Mouse (Mus musculus) embryonic facial prominence, embryonic 10.5 days (tissue): Measurements from ENCODE around the gene Wwp2. TPM values are rescaled to one million over a fixed set of nuclear protein-coding genes. Genes with fewer than 3 reads are reported as not detected.

Experiments
- DNase-seq: peaks from one replicate; pipeline ENCODE4 v3.0.0-alpha.2; 2017; ENCODE audit warnings: low spot score
- H3K27ac ChIP-seq: fragments of 300-500 bp; sonication (generic); replicated peaks from 2 replicates; pipeline ENCODE4 v1.5.1; 2016; ENCODE audit warnings: mild to moderate bottlenecking
- H3K27me3 ChIP-seq: fragments of 300-500 bp; sonication (generic); replicated peaks from 2 replicates; pipeline ENCODE4 v1.6.1; 2016; ENCODE audit warnings: low read depth, mild to moderate bottlenecking; ENCODE audit not compliant: poor library complexity, severe bottlenecking
- H3K36me3 ChIP-seq: fragments of 300-500 bp; sonication (generic); replicated peaks from 2 replicates; pipeline ENCODE4 v1.6.1; 2016; ENCODE audit warnings: mild to moderate bottlenecking, moderate library complexity
- H3K4me1 ChIP-seq: fragments of 300-500 bp; sonication (generic); 2 replicates; pipeline ENCODE4 v1.6.1; 2016
- H3K4me3 ChIP-seq: fragments of 300-500 bp; sonication (generic); 2 replicates; pipeline ENCODE4 v1.5.1; 2016; ENCODE audit warnings: mild to moderate bottlenecking, moderate library complexity
- H3K9me3 ChIP-seq: fragments of 300-500 bp; sonication (generic); 2 replicates; pipeline ENCODE4 v1.6.1; 2016; ENCODE audit warnings: mild to moderate bottlenecking
- WGBS: fragments of 180-500 bp; shearing (Covaris S2); methylation state at CpG from one replicate; pipeline ENCODE4 v1.1.7; 2016; 5-methylcytosine and 5-hydroxymethylcytosine counted together
- polyA plus RNA-seq: library from polyadenylated mRNA; unstranded; fragments of >200 nt; fragmentation: Nextera tagmentation; extraction: Ambion mirVana; gene quantifications from 2 replicates; pipeline ENCODE4 v1.2.1, GENCODE M21; 2016

Gene Wwp2
- polyA plus RNA-seq, 1 experiment from 2014 or later = 67.5 TPM

DNA sequence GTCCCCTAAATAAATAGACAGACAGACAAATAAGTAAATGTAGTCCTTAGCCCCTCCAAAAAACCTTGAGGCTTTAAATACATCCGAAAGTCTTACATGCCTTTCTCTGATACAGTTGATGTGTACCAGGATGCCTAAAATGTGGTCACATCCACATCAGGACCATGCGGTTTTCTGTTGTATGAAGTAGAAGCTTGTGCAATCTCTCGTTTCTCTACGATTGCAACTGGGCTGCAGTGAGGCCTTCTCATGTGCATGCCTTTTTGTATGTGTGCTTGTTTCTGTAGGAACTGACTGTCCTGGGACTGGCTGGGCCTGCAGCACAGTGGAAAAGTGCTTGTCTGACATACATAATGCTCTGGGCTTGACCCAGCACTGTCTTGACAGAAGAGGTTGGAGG is 88.4 kb downstream of the Wwp2 start:
- Histone ChIP-seq H3K36me3 (no peaks in the 10 kb centered on the region), H3K4me1 (peaks cover 11% of the 10 kb centered on the region), H3K27me3 (no peaks in the 10 kb centered on the region), H3K4me3 (no peak overlapping the region), H3K9me3 (no peaks in the 10 kb centered on the region), H3K27ac (no peak overlapping the region)
- DNase-seq = no peak
- WGBS = 94% methylated on average over 4 of the region's 4 CpGs

DNA sequence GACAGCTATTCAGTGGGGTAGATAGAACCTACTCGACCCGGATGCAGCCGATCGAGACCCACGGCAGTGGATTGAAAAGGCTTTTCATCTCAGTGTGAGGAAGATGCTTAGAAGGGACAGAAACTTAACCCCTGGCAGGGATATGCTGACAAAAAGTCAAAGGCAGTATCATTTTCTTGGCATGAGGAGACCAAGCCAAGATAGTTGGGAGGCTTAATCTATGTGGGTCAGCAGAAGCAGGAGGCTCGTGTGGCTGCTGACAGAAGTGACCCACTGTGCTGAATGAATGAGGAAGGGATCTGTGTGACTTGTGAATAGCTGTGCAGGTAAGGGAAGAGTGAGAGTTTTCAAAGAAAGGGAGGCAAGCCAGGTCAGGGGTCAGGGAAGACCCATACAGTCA is 92.6 kb downstream of the Wwp2 start:
- DNase-seq = no peak
- Histone ChIP-seq H3K4me3 (no peak overlapping the region), H3K4me1 (no peaks in the 10 kb centered on the region), H3K36me3 (peaks cover 17% of the 10 kb centered on the region), H3K27ac (no peak overlapping the region), H3K9me3 (no peaks in the 10 kb centered on the region), H3K27me3 (no peaks in the 10 kb centered on the region)
- 68% methylated on average over 6 of the region's 6 CpGs for WGBS

DNA sequence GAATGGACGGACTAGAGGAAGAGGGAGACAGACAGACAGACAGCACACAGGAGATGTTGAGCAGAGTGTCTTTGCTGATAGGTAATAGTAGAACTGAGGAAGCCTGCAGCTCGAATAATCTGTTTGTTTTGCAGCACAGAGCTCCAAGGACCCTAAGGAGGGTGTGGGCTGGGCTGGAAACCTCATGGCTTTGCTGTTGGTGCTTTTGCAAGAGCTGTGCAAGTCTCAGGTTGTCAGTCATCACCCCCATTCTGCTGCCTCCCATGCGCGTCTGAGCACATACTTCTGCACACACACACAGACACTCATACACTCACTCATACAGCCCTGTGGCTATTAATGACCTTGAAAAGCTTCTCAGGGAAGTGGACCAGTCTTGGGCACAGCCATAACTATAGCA is 101.3 kb downstream of the Wwp2 start:
- H3K27ac ChIP-seq = no peak overlapping the region
- no peaks in the 10 kb centered on the region for H3K9me3 ChIP-seq
- 85% methylated on average over 4 of the region's 4 CpGs for WGBS

DNA sequence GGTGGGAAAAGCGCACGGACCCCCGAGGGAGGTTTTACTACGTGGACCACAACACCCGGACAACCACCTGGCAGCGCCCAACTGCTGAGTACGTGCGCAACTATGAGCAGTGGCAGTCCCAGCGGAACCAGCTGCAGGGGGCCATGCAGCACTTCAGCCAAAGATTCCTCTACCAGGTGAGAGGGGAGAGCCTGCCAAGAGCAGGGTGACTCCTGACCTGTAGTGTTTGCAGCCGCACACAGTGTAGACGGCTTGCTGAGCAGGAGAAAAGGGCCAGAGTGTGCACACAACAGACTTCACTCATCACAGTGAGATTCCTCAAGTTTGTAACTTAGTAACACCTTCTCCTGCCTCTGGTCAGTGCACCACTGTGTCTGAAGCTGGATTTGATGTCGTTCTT is 104.5 kb downstream of the Wwp2 start:
- Histone ChIP-seq H3K36me3 (peaks cover 44% of the 10 kb centered on the region), H3K27me3 (no peaks in the 10 kb centered on the region), H3K4me1 (peaks cover 27% of the 10 kb centered on the region), H3K27ac (no peak overlapping the region), H3K4me3 (no peak overlapping the region), H3K9me3 (no peaks in the 10 kb centered on the region)
- 93% methylated on average over 12 of the region's 12 CpGs for WGBS
- DNase-seq = no peak

More for the DNA sequence above, 101.3 kb downstream of the Wwp2 start:
- H3K4me1 ChIP-seq = peaks cover 8% of the 10 kb centered on the region
- H3K36me3 ChIP-seq = peaks cover 66% of the 10 kb centered on the region
- H3K4me3 ChIP-seq = no peak overlapping the region
- no peak for DNase-seq
- no peaks in the 10 kb centered on the region for H3K27me3 ChIP-seq

DNA sequence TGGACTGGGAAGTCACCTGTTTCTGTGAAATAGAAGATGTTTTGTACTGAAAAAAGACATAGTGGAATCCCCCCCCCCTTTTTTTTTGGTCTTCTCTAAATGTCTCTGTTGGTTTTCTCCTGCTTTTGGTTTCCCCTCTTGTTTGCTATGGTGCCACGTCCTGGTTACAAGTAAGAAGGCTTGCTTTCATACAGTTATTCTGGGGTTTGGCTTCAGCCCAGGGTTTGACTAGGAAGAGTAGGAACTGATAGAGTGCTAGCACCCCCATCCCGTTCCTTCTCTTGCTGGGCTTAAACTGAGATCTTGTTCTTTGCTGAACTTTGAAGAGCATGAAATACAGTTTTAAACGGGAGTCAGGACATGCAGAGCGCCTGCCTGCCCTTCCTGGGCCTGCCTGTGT is 105.2 kb downstream of the Wwp2 start:
- H3K36me3 ChIP-seq = peaks cover 44% of the 10 kb centered on the region
- peaks cover 35% of the 10 kb centered on the region for H3K4me1 ChIP-seq
- H3K4me3 ChIP-seq = no peak overlapping the region
- no peaks in the 10 kb centered on the region for H3K27me3 ChIP-seq
- H3K27ac ChIP-seq = no peak overlapping the region
- no peaks in the 10 kb centered on the region for H3K9me3 ChIP-seq
- WGBS = 86% methylated on average over 4 of the region's 4 CpGs
- no peak for DNase-seq

DNA sequence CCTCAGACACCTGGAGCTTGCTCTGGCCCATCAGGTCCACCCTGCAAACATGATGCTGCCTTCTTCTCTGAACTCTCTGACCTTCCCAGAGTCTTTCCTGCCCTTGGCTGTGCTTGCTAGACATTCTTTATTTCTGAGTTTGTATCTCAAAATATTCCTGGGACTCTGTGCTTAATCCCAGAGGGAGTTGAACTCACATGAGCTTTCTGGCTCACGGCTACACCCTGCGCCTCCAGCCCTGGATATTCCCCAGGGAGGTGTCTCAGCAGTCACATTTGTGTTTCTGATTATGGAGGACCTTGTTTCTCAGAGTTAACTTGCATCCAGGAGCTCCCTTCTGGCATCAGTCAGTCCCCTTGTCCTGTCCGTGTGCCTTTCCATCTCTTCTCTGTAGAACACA is 106.0 kb downstream of the Wwp2 start:
- Histone ChIP-seq H3K27me3 (no peaks in the 10 kb centered on the region), H3K4me1 (peaks cover 42% of the 10 kb centered on the region), H3K9me3 (no peaks in the 10 kb centered on the region), H3K4me3 (no peak overlapping the region), H3K27ac (no peak overlapping the region), H3K36me3 (peaks cover 51% of the 10 kb centered on the region)
- WGBS = 86% methylated on average over 3 of the region's 3 CpGs
- no peak for DNase-seq

DNA sequence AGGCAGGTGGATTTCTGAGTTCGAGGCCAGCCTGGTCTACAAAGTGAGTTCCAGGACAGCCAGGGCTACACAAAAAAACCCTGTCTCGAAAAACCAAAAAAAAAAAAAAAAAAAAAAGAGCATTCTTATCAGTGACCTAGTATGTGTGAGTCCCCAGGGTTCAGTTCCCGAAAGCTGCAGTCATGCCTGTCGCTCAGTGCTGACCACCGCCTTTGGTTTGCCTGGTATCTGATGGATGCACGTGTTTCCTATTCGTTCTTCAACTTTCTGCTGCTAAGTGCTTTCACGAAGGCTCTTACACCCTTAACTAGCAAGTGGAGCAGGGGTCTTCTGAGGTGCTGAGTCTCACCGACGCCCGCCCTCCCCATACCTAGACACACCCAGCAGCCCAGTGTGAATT is 107.5 kb downstream of the Wwp2 start:
- Histone ChIP-seq H3K27me3 (no peaks in the 10 kb centered on the region), H3K4me3 (no peak overlapping the region), H3K27ac (peak overlapping the region; percentile 85), H3K36me3 (peaks cover 63% of the 10 kb centered on the region), H3K4me1 (peaks cover 46% of the 10 kb centered on the region), H3K9me3 (no peaks in the 10 kb centered on the region)
- 86% methylated on average over 11 of the region's 11 CpGs for WGBS
- no peak for DNase-seq

DNA sequence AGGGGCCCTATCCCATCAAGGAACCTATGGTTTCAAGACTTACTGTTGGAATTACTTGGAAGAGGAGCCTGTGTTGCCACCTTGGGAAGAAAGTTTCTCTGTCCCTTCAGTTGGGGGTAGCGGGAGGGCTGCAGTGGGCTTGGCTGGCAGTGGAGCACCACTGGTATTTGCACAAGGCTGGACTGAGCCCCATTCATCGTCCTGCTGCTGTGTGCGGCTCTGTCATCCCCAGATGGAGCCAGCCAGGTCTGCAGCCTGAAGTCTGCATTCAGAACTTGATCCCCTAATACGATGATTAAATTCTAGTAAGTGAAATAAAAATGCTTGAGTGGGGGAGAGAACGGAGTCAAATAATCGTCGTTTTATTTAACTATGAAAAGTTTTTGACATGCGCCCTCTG is 108.0 kb downstream of the Wwp2 start:
- peaks cover 63% of the 10 kb centered on the region for H3K36me3 ChIP-seq
- H3K4me3 ChIP-seq = peak overlapping the region; percentile 35; the same call in 1 of the 2 replicates
- 46% methylated on average over 8 of the region's 8 CpGs for WGBS
- H3K27me3 ChIP-seq = no peaks in the 10 kb centered on the region
- H3K9me3 ChIP-seq = no peaks in the 10 kb centered on the region
- H3K27ac ChIP-seq = peak overlapping the region; percentile 85
- DNase-seq = peak; percentile 44
- peaks cover 46% of the 10 kb centered on the region for H3K4me1 ChIP-seq

DNA sequence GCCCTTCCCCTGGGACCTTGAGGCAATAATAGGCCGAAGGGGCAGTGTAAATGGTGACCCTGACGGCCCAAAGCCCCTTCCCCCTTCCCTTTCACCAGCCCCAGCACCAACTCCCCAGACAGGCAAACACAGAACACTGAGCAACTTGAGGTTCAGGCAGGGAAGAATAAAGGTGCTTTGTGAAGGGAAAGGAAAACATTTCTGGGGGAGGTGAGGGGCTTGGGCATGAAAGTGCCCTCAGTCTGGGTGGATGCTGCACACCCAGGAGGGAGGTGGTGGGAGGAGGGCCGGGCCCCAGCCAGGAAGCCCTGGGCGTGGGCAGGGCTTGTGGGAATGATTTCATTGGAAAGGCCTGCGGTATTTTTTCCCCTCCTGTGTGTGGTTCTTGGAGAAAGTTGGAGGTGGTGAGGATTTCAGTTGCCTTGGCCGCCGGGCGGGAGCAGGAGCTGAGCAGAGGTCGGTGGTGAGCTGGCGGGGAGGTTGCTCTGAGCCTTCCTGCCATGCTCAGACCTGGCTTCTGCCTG is 108.5 kb downstream of the Wwp2 start:
- peak overlapping the region; percentile 85 for H3K27ac ChIP-seq
- WGBS = 34% methylated on average over 10 of the region's 10 CpGs
- peaks cover 68% of the 10 kb centered on the region for H3K36me3 ChIP-seq
- H3K4me3 ChIP-seq = peak overlapping the region; percentile 35
- H3K9me3 ChIP-seq = no peaks in the 10 kb centered on the region
- no peaks in the 10 kb centered on the region for H3K27me3 ChIP-seq
- peaks cover 46% of the 10 kb centered on the region for H3K4me1 ChIP-seq
- DNase-seq = peak; percentile 84

DNA sequence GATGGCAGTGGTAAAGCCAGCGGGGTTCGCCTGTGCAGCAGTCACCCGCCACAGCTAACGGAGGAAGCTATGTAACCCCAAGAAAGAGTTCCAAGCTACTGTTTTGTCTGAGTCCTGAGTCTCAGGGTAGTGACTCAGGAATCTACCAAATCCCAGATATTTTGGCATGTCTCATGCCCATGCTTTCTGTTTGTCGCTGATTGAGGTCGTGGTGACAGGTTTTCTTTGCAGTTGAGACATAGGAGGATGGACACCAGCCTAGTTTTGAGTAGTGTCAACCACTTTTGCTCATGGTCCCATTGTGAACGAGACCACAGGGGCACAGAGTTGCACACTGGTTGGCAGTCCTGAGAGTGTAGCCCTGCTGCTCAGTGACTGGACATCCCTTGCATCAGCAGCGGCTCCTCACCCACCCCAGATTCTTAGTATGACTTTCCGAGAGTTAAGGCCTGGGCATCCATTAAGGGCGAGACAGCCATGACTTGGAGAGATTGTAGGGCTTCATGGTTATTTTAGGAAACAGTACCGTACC is 109.5 kb downstream of the Wwp2 start:
- H3K36me3 ChIP-seq = peaks cover 73% of the 10 kb centered on the region
- WGBS = 91% methylated on average over 11 of the region's 11 CpGs
- no peaks in the 10 kb centered on the region for H3K9me3 ChIP-seq
- H3K27me3 ChIP-seq = no peaks in the 10 kb centered on the region
- H3K27ac ChIP-seq = peak overlapping the region; percentile 85
- peaks cover 46% of the 10 kb centered on the region for H3K4me1 ChIP-seq
- peak overlapping the region; percentile 35 for H3K4me3 ChIP-seq
- DNase-seq = no peak

DNA sequence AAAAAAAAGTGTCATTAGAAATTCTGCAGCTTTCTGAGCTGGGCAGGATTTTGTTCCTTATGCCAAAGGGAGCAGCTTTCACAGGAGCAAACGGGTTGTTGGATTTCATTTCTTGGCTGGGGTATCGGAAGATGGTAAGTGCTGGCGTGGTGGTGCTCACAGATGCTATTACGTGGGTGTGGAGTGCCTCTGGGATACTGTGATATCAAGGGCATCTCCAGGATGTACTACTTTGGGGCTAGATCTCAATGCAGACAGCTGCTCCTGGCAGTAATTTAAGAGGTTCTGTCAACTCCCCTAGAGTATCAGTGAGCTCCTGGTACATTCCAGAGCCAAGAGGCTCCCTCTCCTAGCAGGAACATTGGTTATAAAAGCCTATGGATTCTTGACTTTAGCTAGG is 110.0 kb downstream of the Wwp2 start:
- H3K36me3 ChIP-seq = peaks cover 73% of the 10 kb centered on the region
- H3K4me3 ChIP-seq = peak overlapping the region; percentile 35
- H3K27me3 ChIP-seq = no peaks in the 10 kb centered on the region
- H3K9me3 ChIP-seq = no peaks in the 10 kb centered on the region
- no peak for DNase-seq
- H3K27ac ChIP-seq = peak overlapping the region; percentile 85
- H3K4me1 ChIP-seq = peaks cover 46% of the 10 kb centered on the region
- 89% methylated on average over 4 of the region's 4 CpGs for WGBS

DNA sequence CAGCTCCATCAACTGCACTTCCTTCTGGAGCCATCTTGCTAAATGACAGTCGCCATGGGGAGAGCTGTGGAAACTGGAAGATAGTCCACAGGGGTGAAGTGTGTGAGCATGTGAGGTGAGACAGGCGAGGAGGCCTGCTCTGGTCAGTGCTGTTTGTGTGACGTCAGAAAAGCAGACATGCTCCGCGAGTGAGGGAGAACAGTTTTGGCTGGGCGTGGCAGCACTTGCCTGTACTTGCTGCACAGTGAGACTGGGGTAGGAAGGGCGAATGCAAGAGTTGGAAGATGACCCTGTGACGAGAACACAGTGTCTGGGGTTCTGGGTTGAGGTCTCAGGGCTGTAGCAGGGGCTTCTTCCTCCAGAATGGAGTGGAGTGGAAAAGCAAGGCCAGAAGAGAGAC is 110.7 kb downstream of the Wwp2 start:
- WGBS = 86% methylated on average over 8 of the region's 8 CpGs
- Histone ChIP-seq H3K4me3 (peak overlapping the region; percentile 35; the same call in 1 of the 2 replicates), H3K27ac (peak overlapping the region; percentile 85), H3K9me3 (no peaks in the 10 kb centered on the region), H3K4me1 (peaks cover 46% of the 10 kb centered on the region), H3K36me3 (peaks cover 73% of the 10 kb centered on the region), H3K27me3 (no peaks in the 10 kb centered on the region)
- no peak for DNase-seq

DNA sequence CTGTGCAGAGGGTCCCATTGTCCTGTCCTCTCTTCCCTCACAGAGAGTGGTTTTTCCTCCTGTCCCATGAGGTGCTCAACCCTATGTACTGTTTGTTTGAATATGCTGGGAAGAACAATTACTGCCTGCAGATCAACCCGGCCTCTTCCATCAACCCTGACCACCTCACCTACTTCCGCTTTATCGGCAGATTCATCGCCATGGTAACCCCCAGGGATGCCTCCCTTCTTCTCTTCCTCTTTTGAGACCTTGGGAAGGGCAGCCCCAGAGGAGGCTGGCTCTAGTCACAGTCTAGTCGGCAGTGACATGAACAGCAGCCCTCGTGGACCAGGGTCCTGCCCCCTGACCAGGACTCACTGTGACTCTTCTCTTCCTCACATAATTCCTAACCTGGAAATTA is 116.1 kb downstream of the Wwp2 start:
- Histone ChIP-seq H3K4me3 (no peak overlapping the region), H3K9me3 (no peaks in the 10 kb centered on the region), H3K27me3 (no peaks in the 10 kb centered on the region), H3K36me3 (peaks cover 96% of the 10 kb centered on the region), H3K4me1 (peaks cover 19% of the 10 kb centered on the region), H3K27ac (0 out of 2 replicates have a peak overlapping the region, but pooled peaks have one; percentile 19)
- no peak for DNase-seq
- 66% methylated on average over 6 of the region's 6 CpGs for WGBS
